Mouse (Mus musculus) ES-CJ7 (cell line): ENCODE results near the gene Supt3.
A peak's percentile ranks its signal among the peaks of the same experiment; 100 is the strongest.

ENCODE experiments used
- DNase-seq: peaks from one replicate; pipeline ENCODE4 v3.0.0; 2011; ENCODE audit warnings: low read depth, low spot score

Supt3 gene

GRCm38 (mm10) chr17:45128611-45129010 is 351.7 kb downstream of the Supt3 start:
- DNase-seq: no peak

- DNase-seq: no peak
Observed at GRCm38 (mm10) chr17:45133501-45134400, 356.8 kb downstream of the Supt3 start.

GRCm38 (mm10) chr17:45136491-45136890 is 359.5 kb downstream of the Supt3 start:
- no peak for DNase-seq

GRCm38 (mm10) chr17:45143043-45143442 is 366.1 kb downstream of the Supt3 start:
- no peak for DNase-seq

- no peak for DNase-seq
Observed at GRCm38 (mm10) chr17:45144656-45145055, 367.7 kb downstream of the Supt3 start.

- DNase-seq: no peak
Observed at GRCm38 (mm10) chr17:45151312-45151929, 374.5 kb downstream of the Supt3 start.

- DNase-seq: peak; percentile 57
Observed at GRCm38 (mm10) chr17:45153721-45154120, 376.8 kb downstream of the Supt3 start.

- DNase-seq: no peak
Observed at GRCm38 (mm10) chr17:45158171-45158691, 381.3 kb downstream of the Supt3 start.

- DNase-seq: peak; percentile 48
Observed at GRCm38 (mm10) chr17:45160651-45161050, 383.7 kb downstream of the Supt3 start.

GRCm38 (mm10) chr17:45165741-45166140 is 388.8 kb downstream of the Supt3 start:
- no peak for DNase-seq
